Mouse (Mus musculus) myocyte (in vitro differentiated cells): Measurements from ENCODE around the gene Whrn.

Experiments
- CEBPB ChIP-seq: IDR thresholded peaks from 2 replicates; pipeline ENCODE4 v1.6.1; 2011; ENCODE audit warnings: mild to moderate bottlenecking, moderate library complexity; ENCODE audit not compliant: poor library complexity, insufficient read depth, severe bottlenecking
- E2F4 ChIP-seq: IDR thresholded peaks from one replicate; pipeline ENCODE4 v1.6.1; 2011; ENCODE audit warnings: mild to moderate bottlenecking, control low read depth, moderate library complexity; ENCODE audit not compliant: insufficient read depth
- MAX ChIP-seq: IDR thresholded peaks from one replicate; pipeline ENCODE4 v1.6.1; 2011; ENCODE audit warnings: low read depth, mild to moderate bottlenecking, control low read depth
- MYOD1 ChIP-seq, 3 experiments: IDR thresholded peaks; one replicate each; pipeline ENCODE4 v1.6.1; 2011; ENCODE audit warnings: control low read depth in 2 of 3, low read depth in 2 of 3, mild to moderate bottlenecking in 2 of 3, moderate library complexity in 1 of 3; ENCODE audit not compliant: insufficient read length in 2 of 3, control insufficient read depth in 1 of 3
- MYOG ChIP-seq, 3 experiments: IDR thresholded peaks; one replicate each; pipeline ENCODE4 v1.6.1; 2011; ENCODE audit warnings: control low read depth in 2 of 3, low read depth in 2 of 3, mild to moderate bottlenecking in 2 of 3; ENCODE audit not compliant: insufficient read length in 2 of 3, control insufficient read depth in 1 of 3, insufficient read depth in 1 of 3
- POLR2A ChIP-seq: IDR thresholded peaks from one replicate; pipeline ENCODE4 v1.6.1; 2011; ENCODE audit warnings: low read depth, mild to moderate bottlenecking, control low read depth, moderate library complexity; ENCODE audit not compliant: insufficient read length
- REST ChIP-seq: IDR thresholded peaks from one replicate; pipeline ENCODE4 v1.6.1; 2011; ENCODE audit warnings: mild to moderate bottlenecking, control low read depth, moderate library complexity; ENCODE audit not compliant: insufficient read depth, insufficient read length
- SRF ChIP-seq: IDR thresholded peaks from one replicate; pipeline ENCODE4 v1.6.1; 2011; ENCODE audit warnings: low read depth; ENCODE audit not compliant: control insufficient read depth, insufficient read length
- USF1 ChIP-seq: IDR thresholded peaks from one replicate; pipeline ENCODE4 v1.6.1; 2011; ENCODE audit warnings: low read depth, mild to moderate bottlenecking, control low read depth, moderate library complexity

DNA sequence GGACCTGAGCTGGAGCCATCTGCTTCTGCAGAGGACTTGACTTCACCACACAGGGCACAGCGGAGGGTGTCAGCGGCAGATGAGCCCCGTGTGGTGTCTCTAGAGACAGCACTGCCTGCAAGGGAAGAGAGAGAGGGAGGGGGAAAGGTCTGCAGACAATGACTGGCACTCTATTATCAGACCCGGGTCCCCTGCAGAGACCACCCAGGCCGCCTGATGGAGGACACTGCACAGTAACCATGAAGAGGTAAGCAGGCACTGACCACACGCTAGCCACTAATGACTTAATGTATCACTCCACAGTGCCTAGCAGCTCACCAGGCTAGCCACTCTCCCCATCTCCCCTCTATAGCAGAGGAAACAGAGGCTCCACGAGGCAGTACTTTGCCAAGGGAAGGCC lies 124.9 kb downstream of the Whrn start:
- no peak for TF ChIP-seq POLR2A
- no peak for TF ChIP-seq E2F4
- TF ChIP-seq USF1, result no peak
- no peak for TF ChIP-seq MAX
- no peak for TF ChIP-seq CEBPB
- no peak for TF ChIP-seq REST
- TF ChIP-seq MYOG (IDR thresholded peaks at IDR 0.05; ENCODE audit: control insufficient read depth in 1 of 3, insufficient read depth in 1 of 3, insufficient read length in 2 of 3, low read depth in 2 of 3), result no peak
- TF ChIP-seq MYOD1 (IDR thresholded peaks at IDR 0.05; ENCODE audit: control insufficient read depth in 1 of 3, insufficient read length in 2 of 3, low read depth in 2 of 3), result no peak
- TF ChIP-seq SRF, result no peak
